Mouse (Mus musculus) right cerebral cortex, postnatal 36 days (tissue): ENCODE measurements around the gene Btn1a1.

Experiments used
- DNase-seq, 2 experiments: peaks; one replicate each; pipeline ENCODE4 v3.0.0; 2022; ENCODE audit warnings: low spot score in 2 of 2, mixed read lengths in 1 of 2

The Btn1a1 gene

GRCm38 (mm10) chr13:23483153-23483552, 17.5 kb upstream of the Btn1a1 start:
- DNase-seq: no peak

GRCm38 (mm10) chr13:23475658-23476057, 10.0 kb upstream of the Btn1a1 start:
- no peak for DNase-seq

GRCm38 (mm10) chr13:23466911-23467310, 1.2 kb upstream of the Btn1a1 start:
- peak; percentile 29 to 53 for DNase-seq

- DNase-seq: no peak
Measured at GRCm38 (mm10) chr13:23466306-23466705, 605 bp upstream of the Btn1a1 start.

- DNase-seq: no peak
Measured at GRCm38 (mm10) chr13:23464841-23465366, 797 bp downstream of the Btn1a1 start.

- no peak for DNase-seq
Measured at GRCm38 (mm10) chr13:23464224-23464637, 1.5 kb downstream of the Btn1a1 start.

GRCm38 (mm10) chr13:23463381-23464223, 2.1 kb downstream of the Btn1a1 start:
- peak; percentile 75 to 82 for DNase-seq

- DNase-seq: no peak
Measured at GRCm38 (mm10) chr13:23462669-23463068, 3.0 kb downstream of the Btn1a1 start.

- no peak for DNase-seq
Measured at GRCm38 (mm10) chr13:23462063-23462462, 3.6 kb downstream of the Btn1a1 start.

- no peak for DNase-seq
Measured at GRCm38 (mm10) chr13:23459264-23459846, 6.3 kb downstream of the Btn1a1 start.

- DNase-seq: no peak
Measured at GRCm38 (mm10) chr13:23453926-23454325, 11.8 kb downstream of the Btn1a1 start.

GRCm38 (mm10) chr13:23453362-23453862, 12.3 kb downstream of the Btn1a1 start:
- DNase-seq: peak; percentile 52 to 61

GRCm38 (mm10) chr13:23450398-23450797, 15.3 kb downstream of the Btn1a1 start:
- peak; percentile 83 to 87 for DNase-seq

GRCm38 (mm10) chr13:23449235-23450095, 16.2 kb downstream of the Btn1a1 start:
- no peak for DNase-seq

GRCm38 (mm10) chr13:23448758-23449157, 16.9 kb downstream of the Btn1a1 start:
- DNase-seq: no peak

- DNase-seq: peak; percentile 80 to 86
Measured at GRCm38 (mm10) chr13:23446498-23446952, 19.2 kb downstream of the Btn1a1 start.

GRCm38 (mm10) chr13:23445561-23446320, 20.0 kb downstream of the Btn1a1 start:
- peak; percentile 84 to 91 for DNase-seq

- no peak for DNase-seq
Measured at GRCm38 (mm10) chr13:23445156-23445555, 20.5 kb downstream of the Btn1a1 start.

GRCm38 (mm10) chr13:23444451-23444850, 21.2 kb downstream of the Btn1a1 start:
- no peak for DNase-seq

- no peak for DNase-seq
Measured at GRCm38 (mm10) chr13:23439901-23440300, 25.8 kb downstream of the Btn1a1 start.

GRCm38 (mm10) chr13:23438521-23438920, 27.2 kb downstream of the Btn1a1 start:
- DNase-seq: no peak
